Comparison of ENCODE assay signal across 8 mouse cellular contexts in the genomic region with DNA sequence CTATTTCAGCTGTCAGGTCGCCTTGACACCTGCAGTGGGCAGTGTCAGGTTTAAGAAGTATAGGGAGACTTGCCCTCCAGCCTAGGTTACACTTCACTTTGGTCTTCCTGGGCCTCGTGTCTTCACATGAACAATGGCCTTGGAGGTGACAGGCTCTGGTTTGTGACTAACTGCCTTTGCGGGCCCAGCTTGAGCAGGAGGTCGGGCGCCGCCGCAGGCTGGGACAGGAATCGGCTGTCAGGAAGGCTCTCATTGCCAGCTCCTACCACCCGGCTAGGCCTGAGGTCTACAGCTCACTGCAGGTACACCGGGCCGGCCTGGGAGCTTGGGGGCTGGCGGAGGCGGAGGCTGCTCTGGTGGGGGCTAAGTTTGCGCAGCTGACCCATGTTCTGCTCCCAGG. TPM values are rescaled to one million over a fixed set of nuclear protein-coding genes. Genes with fewer than 3 reads are reported as not detected.
DNase-seq lines count a peak whose midpoint lies in the region; ATAC-seq and TF ChIP-seq lines count a peak whose summit lies in the region.

No protein-coding gene starts in this region.

- 13% methylated on average over 14 of the region's 14 CpGs for WGBS in forebrain, embryonic 12.5 days
- WGBS in liver, adult 2 months: 20% methylated on average over 14 of the region's 14 CpGs

- peak overlapping the region; percentile 93 for H3K4me2 ChIP-seq in forebrain, embryonic 12.5 days
- peak overlapping the region; percentile 100 for H3K4me2 ChIP-seq in myocyte (ENCODE audit: low read depth)

- no peaks in the 10 kb centered on the region for H3K9me3 ChIP-seq in forebrain, embryonic 12.5 days

- no peak for TF ChIP-seq POLR2A in liver, adult 2 months (IDR thresholded peaks at IDR 0.05; ENCODE audit: extremely low read depth, insufficient read depth, low read length)
- no peak for TF ChIP-seq POLR2A in myocyte (IDR thresholded peaks at IDR 0.05; ENCODE audit: insufficient read length, low read depth)

- peaks cover 4% of the 10 kb centered on the region; the same call in 1 of the 2 replicates for H3K79me2 ChIP-seq in liver, adult 2 months (ENCODE audit: control insufficient read depth, insufficient read depth, low read length)
- peaks cover 12% of the 10 kb centered on the region for H3K79me2 ChIP-seq in myocyte (ENCODE audit: control insufficient read depth, insufficient read depth)

- no peak for ATAC-seq in forebrain, embryonic 12.5 days (ENCODE audit: low FRiP score)

- peaks cover 6% of the 10 kb centered on the region; the same call in 1 of the 2 replicates for H3K4me1 ChIP-seq in brown adipose tissue, adult 24 weeks (ENCODE audit: control insufficient read depth, insufficient read depth, insufficient read length, low read length)
- H3K4me1 ChIP-seq in forebrain, embryonic 12.5 days: peaks cover 44% of the 10 kb centered on the region
- peaks cover 13% of the 10 kb centered on the region for H3K4me1 ChIP-seq in liver, adult 2 months (ENCODE audit: control insufficient read depth, insufficient read depth, low read length)

- H3K4me3 ChIP-seq in brown adipose tissue, adult 24 weeks (ENCODE audit: insufficient read depth, low read depth, low read length): peak overlapping the region; percentile 81
- H3K4me3 ChIP-seq in forebrain, embryonic 12.5 days (replicated peaks): peak overlapping the region; percentile 85
- H3K4me3 ChIP-seq in liver, adult 2 months (ENCODE audit: insufficient read depth, low read depth, low read length): peak overlapping the region; percentile 83
- H3K4me3 ChIP-seq in myocyte: peak overlapping the region; percentile 84

- peak overlapping the region; percentile 14; the same call in 1 of the 2 replicates for H3K27ac ChIP-seq in brown adipose tissue, adult 24 weeks (replicated peaks; ENCODE audit: low read depth, low read length)
- H3K27ac ChIP-seq in forebrain, embryonic 12.5 days: no peak overlapping the region
- H3K27ac ChIP-seq in liver, adult 2 months (replicated peaks; ENCODE audit: insufficient read depth, low read depth, low read length): peak overlapping the region; percentile 44

- H3ac ChIP-seq in myocyte (ENCODE audit: control insufficient read depth, insufficient read length): peak overlapping the region; percentile 82

- peak; percentile 61 for TF ChIP-seq CTCF in liver, adult 2 months (IDR thresholded peaks at IDR 0.05; ENCODE audit: low read depth, low read length)

- H3K27me3 ChIP-seq in forebrain, embryonic 12.5 days: no peaks in the 10 kb centered on the region
- H3K27me3 ChIP-seq in liver, adult 2 months (ENCODE audit: control insufficient read depth, insufficient read depth, low read length): no peaks in the 10 kb centered on the region
- H3K27me3 ChIP-seq in myocyte (ENCODE audit: control insufficient read depth, insufficient read depth, insufficient read length): no peaks in the 10 kb centered on the region

- H3K36me3 ChIP-seq in forebrain, embryonic 12.5 days (replicated peaks): peaks cover 16% of the 10 kb centered on the region
- no peaks in the 10 kb centered on the region for H3K36me3 ChIP-seq in liver, adult 2 months (ENCODE audit: control insufficient read depth, insufficient read depth, low read length)
- no peaks in the 10 kb centered on the region for H3K36me3 ChIP-seq in myocyte (ENCODE audit: control insufficient read depth, insufficient read depth)

- H3K9ac ChIP-seq in forebrain, embryonic 12.5 days: peak overlapping the region; percentile 80
- H3K9ac ChIP-seq in liver, adult 2 months (ENCODE audit: low read depth, low read length): peak overlapping the region; percentile 83

- peak; percentile 64 to 73 for DNase-seq in right cerebral cortex, adult 2 months (ENCODE audit: low spot score in 2 of 2)
- no peak for DNase-seq in right cerebral cortex, postnatal 4 days
- DNase-seq in induced T-regulatory cell, adult 2 months (ENCODE audit: low read depth): peak; percentile 75
- peak; percentile 38 for DNase-seq in liver, adult 2 months (ENCODE audit: extremely low read depth, low read depth, low spot score)
- peak; percentile 79 for DNase-seq in thymus, postnatal 14 days

TF ChIP-seq in myocyte, 11 proteins besides CTCF, POLR2A, EP300 and RAD21:
- TF ChIP-seq USF1 (IDR thresholded peaks at IDR 0.05; ENCODE audit: low read depth): no peak
- TF ChIP-seq POLR2AphosphoS2 (IDR thresholded peaks at IDR 0.05; ENCODE audit: insufficient read length, low read depth): no peak
- no peak for TF ChIP-seq CEBPB (IDR thresholded peaks at IDR 0.05; ENCODE audit: insufficient read depth, poor library complexity, severe bottlenecking)
- no peak for TF ChIP-seq REST (IDR thresholded peaks at IDR 0.05; ENCODE audit: insufficient read depth, insufficient read length)
- no peak for TF ChIP-seq MAX (IDR thresholded peaks at IDR 0.05; ENCODE audit: low read depth)

RNA-seq across cellular contexts. Expression of gene Ogfod2, which starts 0.9 kb away (rescaled TPM):
- polyA plus RNA-seq in brown adipose tissue, adult 24 weeks (2012; ENCODE audit: insufficient read depth, insufficient read length, missing spikeins): 20.5 and 23.1 TPM in 2 replicates
- polyA plus RNA-seq in forebrain, embryonic 12.5 days (2016; fragmentation: Nextera tagmentation; extraction: Ambion mirVana): 17.7 and 19.1 TPM in 2 replicates
- 38.5 and 46.6 TPM in 2 replicates for total RNA-seq in liver, adult 2 months (2014; rRNA removed)
- 65.3 and 74.6 TPM in 2 replicates for polyA plus RNA-seq in liver, adult 2 months (2012; rRNA removed)
- 15.2 TPM for polyA plus RNA-seq in myocyte (2012; fragmentation: generic; extraction: Trizol)

RNA-seq across cellular contexts. Expression of gene Arl6ip4, which starts 2.9 kb away (rescaled TPM):
- polyA plus RNA-seq in brown adipose tissue, adult 24 weeks (2012; ENCODE audit: insufficient read depth, insufficient read length, missing spikeins): 55.2 and 72.4 TPM in 2 replicates
- polyA plus RNA-seq in forebrain, embryonic 12.5 days (2016; fragmentation: Nextera tagmentation; extraction: Ambion mirVana): 92.7 and 97.1 TPM in 2 replicates
- total RNA-seq in liver, adult 2 months (2014; rRNA removed): 18.0 and 19.3 TPM in 2 replicates
- 23.6 and 26.2 TPM in 2 replicates for polyA plus RNA-seq in liver, adult 2 months (2012; rRNA removed)
- polyA plus RNA-seq in myocyte (2012; fragmentation: generic; extraction: Trizol): 55.0 TPM

RNA-seq across cellular contexts. Expression of gene Abcb9, which starts 17.4 kb away (rescaled TPM):
- 6.4 and 8.8 TPM in 2 replicates for polyA plus RNA-seq in brown adipose tissue, adult 24 weeks (2012; ENCODE audit: insufficient read depth, insufficient read length, missing spikeins)
- polyA plus RNA-seq in forebrain, embryonic 12.5 days (2016; fragmentation: Nextera tagmentation; extraction: Ambion mirVana): 2.9 and 3.3 TPM in 2 replicates
- total RNA-seq in liver, adult 2 months (2014; rRNA removed): 0.74 and 0.87 TPM in 2 replicates
- 2.4 and 2.5 TPM in 2 replicates for polyA plus RNA-seq in liver, adult 2 months (2012; rRNA removed)
- polyA plus RNA-seq in myocyte (2012; fragmentation: generic; extraction: Trizol): 0.90 TPM
